13 mouse cellular contexts compared by ENCODE assay signal in genomic region chr11:90194946-90195345, GRCm38 (mm10).
"Had no signal": no experiment of that assay in that cellular context is flagged by ENCODE, and none has a peak within 500 bp of the region (broad histone marks: within the 10 kb centered on the region; RNA-seq: fewer than 3 reads in every experiment).

No protein-coding gene starts in this region.

- H3K4me1 ChIP-seq: midbrain, embryonic 12.5 days; midbrain, embryonic 15.5 days; neural tube, embryonic 13.5 days had no signal

- H3K4me2 ChIP-seq: liver, embryonic 13.5 days; midbrain, embryonic 12.5 days; midbrain, embryonic 15.5 days; neural tube, embryonic 13.5 days had no signal

- H3K36me3 ChIP-seq: liver, embryonic 13.5 days; midbrain, embryonic 12.5 days; midbrain, embryonic 15.5 days; neural tube, embryonic 13.5 days had no signal

- H3K27ac ChIP-seq: kidney, postnatal 0 days; liver, embryonic 13.5 days; midbrain, embryonic 12.5 days; midbrain, embryonic 15.5 days; neural tube, embryonic 13.5 days had no signal

- H3K4me3 ChIP-seq: liver, embryonic 13.5 days; midbrain, embryonic 12.5 days; midbrain, embryonic 15.5 days; myocyte; neural tube, embryonic 13.5 days had no signal

- H3K27me3 ChIP-seq: liver, embryonic 13.5 days; midbrain, embryonic 12.5 days; midbrain, embryonic 15.5 days; neural tube, embryonic 13.5 days had no signal

- H3K9me3 ChIP-seq: liver, embryonic 13.5 days; midbrain, embryonic 12.5 days; midbrain, embryonic 15.5 days; neural tube, embryonic 13.5 days had no signal

- ATAC-seq: midbrain, embryonic 15.5 days had no signal

- H3K9ac ChIP-seq: liver, embryonic 13.5 days; midbrain, embryonic 12.5 days; midbrain, embryonic 15.5 days; neural tube, embryonic 13.5 days had no signal

- DNase-seq: kidney, adult 2 months; kidney, postnatal 25 days; liver, embryonic 13.5 days; lung, adult 2 months; lung, postnatal 14 days; lung, postnatal 4 days; thymus, adult 18-20 months; thymus, postnatal 36 days had no signal
